Mouse (Mus musculus): Measurements from ENCODE around the gene Trio.

The Trio gene

DNA sequence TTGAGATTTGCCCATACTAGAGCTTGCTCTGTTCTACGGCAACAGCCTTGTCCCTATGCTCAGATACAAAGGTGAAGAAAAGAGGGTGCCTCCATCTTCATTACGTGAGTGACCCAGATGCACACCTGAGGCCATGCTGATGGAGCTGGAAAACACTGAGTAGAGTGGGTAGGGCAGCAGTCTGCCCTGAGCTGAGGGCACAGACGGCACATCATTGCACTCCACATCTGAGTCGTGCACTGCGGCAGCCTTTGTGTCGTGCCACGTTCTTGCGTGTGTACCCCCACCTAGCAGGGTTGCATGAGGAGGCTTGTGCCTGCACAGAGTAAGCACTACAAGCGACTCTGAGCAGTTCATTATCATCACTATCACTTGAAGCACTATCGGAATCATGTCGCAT is 80.8 kb downstream of the Trio start:
- no peak for DNase-seq (ENCODE audit: low spot score)

DNA sequence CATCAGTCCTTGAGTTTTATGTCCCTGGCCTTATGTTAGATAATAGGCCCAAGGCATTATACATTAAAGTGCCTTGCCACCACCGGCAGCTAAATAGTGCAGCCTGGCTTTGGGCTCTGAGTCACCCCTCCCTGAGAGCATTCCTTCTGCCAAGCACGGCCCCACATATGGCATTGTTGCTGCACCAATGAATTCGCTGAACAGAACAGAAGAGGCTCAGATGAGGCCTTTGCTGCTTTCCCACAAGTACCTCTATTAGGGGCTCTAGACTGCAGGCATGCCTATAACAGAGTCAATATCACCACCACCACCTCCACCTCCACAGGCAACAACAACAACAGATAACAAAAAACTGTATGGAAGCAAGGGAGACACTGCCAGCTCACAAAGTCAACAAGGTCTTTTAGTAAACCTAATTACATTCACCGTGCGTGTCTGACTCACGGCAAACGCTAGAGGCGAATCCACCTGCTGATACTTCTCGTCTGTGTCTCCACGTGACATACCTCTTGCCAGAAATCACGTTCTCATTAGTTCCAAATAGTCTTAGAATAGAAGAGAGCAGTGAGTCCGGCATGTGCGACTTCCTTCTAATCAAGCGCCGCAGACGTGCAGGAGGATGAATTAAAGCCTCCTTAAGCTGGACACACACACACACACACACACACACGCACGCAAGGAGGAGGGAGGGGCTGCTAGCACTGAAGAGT is 82.0 kb downstream of the Trio start:
- no peak for DNase-seq (ENCODE audit: low spot score)

DNA sequence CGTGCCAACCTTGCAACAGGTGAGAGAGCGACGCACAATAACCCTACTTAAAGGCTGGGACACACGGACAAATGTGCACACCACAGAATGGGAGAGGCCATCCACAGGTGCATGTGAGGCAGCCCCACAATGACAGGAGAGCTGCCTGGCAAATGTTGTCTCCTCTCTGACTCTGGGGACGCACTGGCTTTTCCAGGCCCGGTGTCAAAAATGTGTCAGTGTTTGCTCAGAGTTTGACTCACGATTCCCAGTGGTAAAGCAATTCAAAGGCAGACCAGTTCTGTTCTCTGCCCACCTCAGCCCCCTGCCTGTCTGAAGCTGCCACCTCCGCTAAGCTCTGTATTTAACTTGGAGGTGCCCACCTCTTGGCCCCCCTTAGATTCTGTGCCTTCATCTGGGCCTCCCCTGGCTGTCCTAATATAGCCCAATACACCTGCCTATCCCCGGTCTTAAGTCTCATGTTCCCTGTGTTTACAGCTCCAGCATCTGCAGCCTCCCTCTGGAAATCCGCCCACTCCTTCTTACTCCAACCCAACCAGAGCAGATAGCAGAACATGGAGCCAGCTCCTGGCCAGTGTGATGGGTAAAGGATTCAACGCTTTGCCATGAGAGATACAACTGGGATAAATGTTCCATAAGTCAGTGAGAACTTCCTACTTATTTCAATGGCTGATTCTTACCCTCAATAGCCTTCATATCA is 83.3 kb downstream of the Trio start:
- no peak for DNase-seq (ENCODE audit: low spot score)

DNA sequence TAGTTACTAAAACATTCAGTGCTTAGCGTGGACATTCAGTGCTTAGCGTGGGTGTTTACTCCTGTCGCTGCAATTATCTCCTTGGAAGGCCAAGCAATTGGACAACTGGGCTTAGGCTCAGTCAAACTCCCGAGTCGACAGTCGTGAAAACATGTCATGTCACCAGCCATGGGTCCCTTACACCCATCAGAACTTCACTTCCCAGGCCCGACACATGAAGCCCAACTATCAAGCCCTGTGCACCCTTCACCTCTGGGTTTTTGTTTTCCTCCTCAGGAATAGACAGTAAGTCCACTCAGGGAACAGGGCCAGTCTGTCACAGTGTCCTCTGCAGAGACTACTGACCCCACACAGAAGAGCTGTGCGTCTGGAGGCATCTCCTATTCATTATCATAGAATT is 84.2 kb downstream of the Trio start:
- no peak for DNase-seq (ENCODE audit: low spot score)

DNA sequence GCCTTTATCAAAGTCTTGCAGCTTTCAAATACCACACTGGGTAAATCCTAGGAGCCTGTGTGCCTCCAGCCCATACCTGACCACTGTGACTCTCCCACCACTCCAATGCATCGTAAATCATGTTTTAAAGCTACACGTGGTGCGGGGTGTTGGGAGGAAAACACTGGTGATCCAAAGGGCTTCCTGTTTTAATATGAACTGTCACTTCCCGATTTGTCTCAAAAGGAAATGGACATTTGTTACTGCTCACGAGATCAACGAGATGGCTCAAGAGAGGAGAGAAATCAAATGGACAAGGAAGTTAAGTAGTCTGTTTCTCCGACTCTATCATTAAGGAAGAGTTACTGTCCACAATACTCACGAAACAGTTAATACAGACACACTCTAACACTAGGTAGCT is 84.6 kb downstream of the Trio start:
- DNase-seq (ENCODE audit: low spot score), result no peak

DNA sequence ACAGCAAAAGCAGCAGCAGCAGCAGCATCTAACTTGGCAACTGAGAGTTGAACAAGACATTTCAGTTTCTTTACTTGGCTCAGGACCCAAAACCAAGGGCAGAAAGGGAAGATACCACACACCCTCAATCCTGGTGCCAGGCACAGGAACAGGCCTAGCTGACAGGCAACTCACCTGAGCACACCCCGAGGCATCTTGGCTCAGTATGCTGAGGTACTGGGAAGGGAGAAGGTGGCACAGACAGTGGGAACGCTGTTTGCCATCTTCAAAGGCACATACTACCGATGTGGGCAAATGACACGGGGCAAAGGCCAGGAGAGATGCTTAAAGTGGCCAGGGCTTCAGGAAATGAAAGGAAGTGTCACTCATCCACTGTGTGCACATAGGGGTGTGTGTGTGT is 85.6 kb downstream of the Trio start:
- no peak for DNase-seq (ENCODE audit: low spot score)

DNA sequence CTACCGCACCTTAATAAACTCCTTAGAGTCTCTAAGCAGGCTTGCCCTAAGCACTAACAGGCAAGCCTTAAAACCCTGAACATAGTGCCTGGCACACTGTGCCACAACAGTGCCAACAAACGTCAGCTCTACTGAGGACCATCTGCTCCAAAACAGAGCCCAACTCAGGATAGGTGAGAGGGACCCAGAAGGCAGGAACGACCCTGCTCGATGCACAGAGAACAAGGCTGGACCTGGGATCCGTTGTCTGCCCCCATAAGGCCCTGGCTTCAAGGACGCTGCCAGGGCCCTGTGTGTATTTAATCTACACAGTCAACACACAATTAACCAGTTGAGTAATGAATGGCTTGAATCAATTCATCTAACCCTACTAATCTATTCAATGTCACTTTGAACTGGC is 86.8 kb downstream of the Trio start:
- DNase-seq (ENCODE audit: low spot score), result no peak

DNA sequence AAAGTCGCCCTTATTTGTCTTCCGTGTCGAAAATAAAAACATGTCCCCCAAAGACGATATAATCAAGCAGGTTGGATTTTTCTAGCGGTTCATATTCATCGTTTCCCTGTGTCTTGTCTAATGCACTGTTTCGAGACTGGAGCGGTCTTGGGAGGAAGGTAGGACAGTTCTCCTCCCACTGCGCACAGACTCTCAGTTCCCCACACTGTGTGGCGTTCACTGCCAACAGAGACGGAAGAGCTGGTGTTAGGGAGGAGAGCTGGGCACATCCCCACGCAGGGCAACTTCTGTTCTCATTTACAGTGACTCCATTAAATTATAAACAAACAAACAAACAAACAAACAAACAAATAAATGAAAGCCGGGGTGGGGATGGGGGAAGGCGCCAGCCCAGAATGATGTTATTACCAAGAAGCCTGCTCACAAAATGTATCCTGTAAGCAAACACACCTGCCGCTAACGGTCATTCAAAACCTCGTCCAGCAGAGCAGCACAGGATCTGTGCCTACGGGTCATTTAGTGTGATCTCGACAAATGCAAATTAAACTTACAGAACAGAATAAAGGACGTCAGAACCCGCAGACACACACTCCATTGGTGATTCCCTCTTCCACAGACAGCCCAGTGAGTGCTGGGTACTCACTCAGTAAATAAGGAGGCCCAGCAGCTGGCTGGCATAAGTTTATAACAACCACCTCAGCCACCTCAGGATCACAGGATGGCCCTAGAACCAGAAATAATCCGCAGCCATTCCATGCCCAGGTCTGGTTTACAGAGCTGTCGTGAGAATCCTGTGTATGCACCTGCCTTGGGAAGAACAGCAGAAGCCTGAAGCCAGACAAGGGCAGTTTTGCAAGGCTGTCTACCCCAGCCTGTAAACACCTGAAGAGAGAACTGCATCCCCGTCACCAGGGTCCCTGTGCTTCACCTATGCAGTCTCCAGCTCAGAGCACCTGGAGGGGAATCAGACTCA is 87.5 kb downstream of the Trio start:
- DNase-seq (ENCODE audit: low spot score), result no peak

DNA sequence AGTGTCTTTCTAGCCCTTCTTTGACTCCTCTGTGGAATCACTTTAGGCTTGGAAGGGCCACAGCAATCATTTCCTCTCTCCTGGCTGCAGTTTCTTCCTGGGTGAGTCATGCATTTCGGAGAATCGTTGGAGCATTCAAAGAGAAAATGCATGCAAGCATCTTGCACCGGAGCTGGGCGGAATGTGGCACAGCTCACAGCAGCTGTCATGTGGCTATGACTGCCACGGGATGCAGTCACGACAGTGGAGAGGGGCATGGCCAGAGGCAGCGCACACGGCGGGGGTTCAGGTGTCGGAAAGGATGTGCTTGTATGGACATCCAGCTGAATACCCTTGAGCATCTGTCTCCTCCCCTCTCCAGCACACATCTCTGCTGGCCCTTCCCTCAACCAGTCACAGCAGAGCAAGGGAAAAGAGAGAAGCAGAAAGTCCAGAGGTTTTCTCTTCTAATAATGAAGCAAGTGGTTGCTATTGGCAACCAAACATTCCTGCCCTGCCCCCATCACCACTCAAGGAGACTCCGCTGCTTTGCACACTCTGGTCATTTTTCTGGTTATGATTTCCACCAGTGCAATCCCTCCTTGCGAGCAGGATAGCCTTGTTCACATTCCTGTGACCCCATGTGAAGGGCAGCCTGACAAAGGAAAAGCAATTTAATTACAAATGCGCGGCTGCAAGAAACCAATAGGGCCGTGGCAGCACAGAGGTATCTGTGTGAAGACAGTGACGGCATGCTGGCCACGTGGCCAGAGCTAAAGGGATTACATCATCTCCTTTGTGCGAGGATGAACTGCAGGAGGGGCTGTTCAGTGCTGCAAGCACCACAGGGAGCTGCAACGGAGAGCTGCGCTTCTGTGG is 88.4 kb downstream of the Trio start:
- no peak for DNase-seq (ENCODE audit: low spot score)

DNA sequence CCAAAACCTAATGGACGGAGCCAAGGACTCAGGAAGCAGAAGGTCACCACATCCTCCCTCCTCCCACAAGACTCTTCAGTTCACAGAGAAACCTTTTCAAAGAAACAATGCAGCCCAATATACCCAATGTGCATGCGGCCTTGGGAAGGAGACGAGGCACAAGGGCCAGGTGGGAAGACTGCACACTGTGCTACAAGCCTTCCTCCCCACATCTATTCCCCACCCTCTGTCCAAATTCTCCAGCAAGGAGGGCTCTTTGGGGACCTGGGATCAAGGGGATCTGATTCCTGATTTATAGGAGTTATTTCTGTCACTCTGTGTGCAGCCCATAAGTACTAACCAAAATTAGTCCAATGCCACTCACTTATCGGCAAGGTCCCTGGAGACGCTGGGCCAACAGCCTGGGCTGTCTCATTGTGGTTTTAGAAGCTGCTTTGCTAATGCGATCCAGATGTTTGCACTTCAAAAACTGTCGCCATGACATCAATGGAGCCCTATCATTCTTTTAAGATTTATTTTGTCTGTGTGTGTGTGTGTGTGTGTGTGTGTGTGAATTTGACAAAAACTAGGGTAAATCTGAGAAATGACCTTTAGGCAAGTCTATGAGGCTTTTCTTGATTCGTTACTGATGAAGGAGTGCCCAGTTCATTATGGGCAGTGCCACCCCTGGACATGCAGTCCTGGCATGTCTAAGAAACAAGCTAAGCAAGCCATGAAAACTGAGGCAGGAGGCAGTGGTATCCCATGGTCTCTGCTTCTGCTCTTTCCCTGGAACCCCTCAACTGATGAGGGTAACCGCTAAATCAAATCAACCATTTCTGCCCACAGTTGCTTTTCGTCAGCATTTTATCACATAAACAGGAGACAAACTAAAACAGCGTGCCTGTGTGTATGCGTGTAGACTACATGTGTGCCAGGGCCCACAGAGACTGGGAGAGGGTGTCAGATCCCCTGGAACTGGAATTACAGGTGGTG is 89.6 kb downstream of the Trio start:
- DNase-seq (ENCODE audit: low spot score), result no peak

DNA sequence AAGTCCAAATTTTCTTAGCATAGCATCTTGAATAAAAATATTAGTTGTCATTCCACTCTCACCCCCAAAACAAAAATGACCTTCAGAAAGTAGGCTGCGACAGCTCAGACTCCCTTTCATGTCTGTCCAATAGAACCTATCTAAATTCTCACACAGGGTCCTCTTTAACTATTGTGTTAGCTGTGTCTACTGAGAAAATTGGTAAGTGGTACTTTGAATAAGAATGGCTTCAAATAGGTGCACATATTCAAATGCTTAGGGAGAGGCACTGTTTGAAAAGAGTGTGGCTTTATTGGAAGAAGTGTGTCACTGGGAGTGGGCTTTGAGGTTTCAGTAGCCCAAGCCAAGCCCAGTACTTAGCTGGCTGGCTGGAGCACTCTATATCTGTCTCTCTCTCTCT is 92.4 kb downstream of the Trio start:
- no peak for DNase-seq (ENCODE audit: low spot score)

DNA sequence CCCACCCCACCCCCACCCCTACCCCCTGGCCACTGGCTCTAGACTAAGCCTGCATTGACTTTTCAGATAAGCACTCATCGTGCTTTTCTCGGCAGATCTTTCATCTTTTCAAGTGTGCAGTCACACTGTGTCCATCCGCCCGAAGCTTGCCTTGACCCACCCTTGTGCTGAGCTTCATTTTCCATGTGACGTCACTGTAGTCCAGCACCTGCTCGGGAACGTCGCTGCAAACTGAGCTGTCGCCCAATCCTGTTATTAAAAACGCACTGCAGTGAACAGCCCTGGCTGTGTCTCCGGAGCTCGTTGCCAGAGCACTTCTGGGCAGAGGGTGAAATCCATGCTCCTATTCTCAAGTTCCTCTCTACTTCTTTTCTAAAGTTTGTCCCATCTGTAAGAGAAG is 93.8 kb downstream of the Trio start:
- no peak for DNase-seq (ENCODE audit: low spot score)

DNA sequence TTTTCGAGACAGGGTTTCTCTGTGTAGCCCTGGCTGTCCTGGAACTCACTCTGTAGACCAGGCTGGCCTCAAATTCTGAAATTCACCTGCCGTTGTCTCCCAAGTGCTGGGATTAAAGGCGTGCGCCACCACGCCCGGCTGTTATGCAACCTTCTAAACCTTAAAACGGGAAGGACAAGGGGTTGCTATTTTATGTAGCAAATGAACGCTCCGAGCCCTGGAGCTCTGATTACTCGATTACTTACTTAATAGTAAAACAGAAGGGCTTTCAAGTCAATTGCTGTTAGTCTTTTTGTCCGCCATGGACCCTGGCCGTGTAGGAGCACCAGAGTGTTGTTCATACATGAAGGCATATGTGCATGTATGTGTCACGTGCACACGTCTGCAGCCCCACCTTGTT is 94.2 kb downstream of the Trio start:
- no peak for DNase-seq (ENCODE audit: low spot score)

DNA sequence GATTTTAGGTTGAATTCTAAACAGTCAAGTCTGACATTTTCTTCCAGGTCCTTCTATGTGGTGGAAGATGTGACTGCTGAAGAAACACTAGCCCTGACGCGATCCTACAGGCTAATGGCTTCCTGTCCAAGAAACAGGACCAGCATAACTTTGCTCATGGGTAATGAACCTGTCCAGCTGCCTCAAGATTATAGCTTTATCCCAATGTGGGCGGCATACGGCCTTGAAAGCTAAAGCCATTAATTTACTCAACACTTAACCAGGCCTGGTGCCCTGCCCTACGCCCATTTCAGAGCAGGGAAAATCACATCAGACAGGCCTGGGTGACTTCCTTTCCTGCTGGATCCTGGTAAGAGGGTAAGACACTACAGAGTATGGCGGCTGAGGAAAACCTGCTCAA is 98.0 kb downstream of the Trio start:
- DNase-seq (ENCODE audit: low spot score), result no peak

DNA sequence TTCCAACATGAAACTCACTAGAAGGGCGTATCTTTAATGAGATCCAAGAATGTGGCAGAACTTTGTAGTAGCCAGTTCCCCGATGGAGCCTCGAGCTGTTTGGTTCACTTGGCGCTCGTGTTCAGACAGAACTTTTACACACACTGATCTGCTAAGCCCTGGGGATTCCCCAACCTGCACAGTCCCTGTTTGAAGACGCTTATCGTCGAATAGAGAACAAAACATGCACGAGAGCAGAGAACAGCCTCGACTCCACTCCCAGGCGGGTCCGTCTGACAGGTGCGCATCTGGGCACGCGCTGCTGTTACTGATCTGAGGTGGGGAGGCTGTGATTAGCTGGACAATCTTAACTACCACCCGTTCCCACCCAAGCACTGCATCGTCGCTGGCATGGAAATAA is 98.7 kb downstream of the Trio start:
- DNase-seq (ENCODE audit: low spot score), result no peak

DNA sequence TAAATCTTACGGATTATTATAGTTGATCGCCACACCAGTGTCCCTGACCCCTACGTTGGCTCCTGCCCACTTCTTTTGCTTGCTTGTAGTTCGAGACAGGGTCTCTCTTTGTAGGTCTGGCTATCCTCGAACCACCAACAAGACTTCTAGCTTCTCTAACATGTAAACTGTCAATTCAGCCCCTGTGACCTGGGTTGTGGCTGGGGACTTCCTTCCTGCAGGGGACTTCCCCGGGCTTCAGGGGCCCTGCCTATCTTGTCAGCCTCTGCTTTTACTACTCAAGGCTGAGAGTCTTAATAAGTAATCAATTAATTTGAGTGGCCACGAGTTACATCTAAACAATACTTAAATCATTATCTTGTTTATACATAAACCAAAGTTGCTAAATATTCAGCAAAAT is 99.2 kb downstream of the Trio start:
- DNase-seq (ENCODE audit: low spot score), result no peak

DNA sequence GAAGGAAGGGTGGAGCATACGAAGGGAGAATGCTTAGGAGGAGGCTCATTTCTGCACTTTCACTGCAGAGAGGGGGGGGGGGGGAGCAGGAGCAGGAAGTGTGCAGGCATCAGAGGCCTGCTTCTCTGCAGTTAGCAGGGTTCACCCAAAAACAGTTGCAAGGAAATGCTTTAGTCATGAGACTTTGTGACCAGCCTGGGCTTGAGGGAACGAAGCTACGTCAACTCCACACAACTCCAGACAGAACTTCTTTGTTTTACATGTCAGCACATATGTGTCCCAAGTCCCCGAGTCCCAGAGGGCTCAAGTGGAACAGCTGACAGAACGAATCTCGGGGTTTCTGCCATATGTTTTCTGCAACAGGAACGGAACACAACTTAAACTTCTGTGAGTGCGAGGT is 99.8 kb downstream of the Trio start:
- DNase-seq (ENCODE audit: low spot score), result no peak

DNA sequence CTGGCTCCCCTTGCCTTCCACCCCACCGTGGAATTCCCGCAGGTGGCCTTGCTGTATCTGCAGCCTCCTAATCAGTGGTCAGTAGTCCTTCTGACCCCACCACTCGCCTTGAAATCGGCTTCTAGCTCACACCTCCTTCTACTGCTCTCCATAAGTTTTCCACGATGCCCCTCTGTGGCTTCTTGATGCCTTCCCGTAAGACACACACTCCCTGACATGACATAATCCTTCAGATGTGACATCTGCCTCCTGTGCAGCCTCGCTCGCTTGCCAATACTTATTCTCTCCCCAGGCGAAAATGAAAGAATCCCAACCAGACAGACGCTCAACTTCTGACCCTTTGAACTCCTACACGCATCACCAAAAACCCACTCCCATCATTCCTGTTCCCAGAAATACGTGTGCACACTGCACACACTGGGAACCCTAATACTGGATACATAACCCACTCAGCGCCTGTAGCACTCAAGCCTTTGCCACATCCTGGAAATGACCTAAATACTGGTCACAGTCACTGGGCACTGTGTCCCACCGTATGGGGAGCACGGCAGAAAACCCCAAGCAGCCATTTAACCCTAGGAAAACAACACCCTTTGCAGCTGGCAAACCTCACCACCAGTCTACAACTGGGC is 100.5 kb downstream of the Trio start:
- DNase-seq (ENCODE audit: low spot score), result no peak

DNA sequence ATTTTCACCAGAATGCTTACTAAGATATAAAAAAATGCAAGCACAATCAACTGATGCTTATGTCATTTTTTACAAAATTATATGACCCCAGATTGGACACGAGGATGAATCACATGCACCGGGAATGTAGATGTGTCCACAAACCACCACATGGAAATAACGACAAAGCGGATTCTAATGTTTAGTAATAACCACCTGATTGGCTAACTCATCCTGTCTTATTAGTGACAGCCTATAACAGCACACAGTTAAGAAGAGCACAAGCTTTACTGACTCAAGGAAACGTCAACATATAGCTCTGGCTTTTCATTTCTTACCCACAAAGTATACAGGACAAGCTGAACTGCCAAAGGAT is 101.7 kb downstream of the Trio start:
- DNase-seq (ENCODE audit: low spot score), result no peak

DNA sequence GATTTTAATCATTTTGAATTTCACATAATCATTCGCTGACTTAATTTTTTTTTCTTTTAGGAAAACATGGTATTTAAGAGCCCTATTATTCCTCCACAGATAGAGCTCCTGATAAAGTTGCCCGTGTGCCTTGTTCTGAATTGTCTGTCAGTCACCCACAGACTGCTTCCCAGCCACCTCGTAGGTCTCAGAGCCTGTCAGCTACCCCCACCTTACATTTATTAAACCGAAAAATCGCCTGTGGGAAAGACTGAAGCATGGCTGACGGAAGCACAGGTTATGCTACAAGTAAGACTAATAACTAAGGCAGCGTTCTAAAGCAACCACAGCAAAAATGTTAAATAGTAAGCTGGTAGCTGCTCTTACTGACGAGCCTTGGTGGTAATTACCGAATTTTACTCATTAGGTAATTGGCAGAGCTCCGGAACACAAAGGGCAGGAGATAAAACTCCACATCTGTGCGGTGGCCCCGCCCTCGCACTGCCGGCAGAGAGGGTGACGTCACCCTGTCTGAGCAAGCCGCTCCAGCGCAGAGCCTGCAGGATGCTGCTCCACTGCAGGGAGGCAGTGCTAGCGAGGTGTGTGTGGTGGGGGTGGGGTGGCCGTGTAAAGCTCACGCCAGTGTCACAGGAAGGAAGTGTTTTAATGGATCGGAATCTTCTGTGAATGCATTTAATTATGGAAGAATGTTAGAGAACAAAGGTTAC is 102.2 kb downstream of the Trio start:
- peak; percentile 55 for DNase-seq (ENCODE audit: low spot score)

All from ovary, adult 18-20 months (tissue).